Mouse (Mus musculus): ENCODE data around the gene Chst8.
A peak's percentile ranks its signal among the peaks of the same experiment; 100 is the strongest.

Gene Chst8

GRCm38 (mm10) chr7:34799950-34800511 lies 12.5 kb downstream of the Chst8 start:
- DNase-seq = no peak

- no peak for DNase-seq
Measured at GRCm38 (mm10) chr7:34799404-34799771, 13.1 kb downstream of the Chst8 start.

DNA sequence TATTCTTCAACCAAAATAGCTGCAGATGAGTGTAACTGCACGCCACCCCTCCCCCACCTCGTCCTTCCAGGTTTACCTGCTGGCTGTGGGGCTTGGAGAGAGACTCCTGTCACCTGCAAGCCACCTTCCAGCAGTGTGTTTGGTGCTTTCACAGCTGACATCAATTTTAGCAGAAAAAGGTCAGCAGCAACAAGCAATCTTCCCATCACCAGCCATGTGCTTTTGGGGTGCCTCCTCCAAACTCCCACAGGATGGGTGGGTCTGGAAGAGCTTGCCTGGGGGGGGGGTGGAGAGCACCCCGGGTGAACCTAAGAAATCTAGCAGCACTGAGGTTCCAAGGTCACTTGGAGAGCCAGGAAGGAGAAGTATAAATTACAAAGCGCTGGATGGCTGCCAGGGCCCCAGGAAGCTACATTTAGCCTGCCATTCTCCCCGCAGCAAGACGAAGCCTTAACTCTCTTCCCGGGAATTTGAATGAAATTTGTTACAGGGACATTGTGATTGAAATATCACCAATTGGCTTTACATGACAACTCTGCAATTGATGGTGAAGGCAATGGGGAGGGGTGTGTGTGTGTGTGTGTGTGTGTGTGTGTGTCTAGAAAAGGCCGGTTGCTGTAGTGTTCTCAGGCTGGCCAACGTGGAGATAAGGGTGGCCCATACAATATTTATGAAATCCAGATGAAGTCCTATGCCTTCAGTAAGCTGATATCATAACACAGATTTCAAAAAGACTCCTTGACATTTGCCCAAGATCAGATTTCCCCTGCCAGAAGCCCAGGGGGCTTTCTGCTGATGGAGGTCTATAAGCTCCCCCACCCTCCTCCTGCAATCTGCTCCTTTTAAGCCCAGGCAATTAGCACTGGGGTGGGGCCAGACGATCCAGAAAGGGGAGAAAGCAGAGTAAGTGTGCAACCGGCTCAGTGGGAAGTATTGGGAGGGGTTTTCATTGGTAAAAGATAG lies 13.8 kb downstream of the Chst8 start:
- DNase-seq = peak; percentile 43 to 52

DNA sequence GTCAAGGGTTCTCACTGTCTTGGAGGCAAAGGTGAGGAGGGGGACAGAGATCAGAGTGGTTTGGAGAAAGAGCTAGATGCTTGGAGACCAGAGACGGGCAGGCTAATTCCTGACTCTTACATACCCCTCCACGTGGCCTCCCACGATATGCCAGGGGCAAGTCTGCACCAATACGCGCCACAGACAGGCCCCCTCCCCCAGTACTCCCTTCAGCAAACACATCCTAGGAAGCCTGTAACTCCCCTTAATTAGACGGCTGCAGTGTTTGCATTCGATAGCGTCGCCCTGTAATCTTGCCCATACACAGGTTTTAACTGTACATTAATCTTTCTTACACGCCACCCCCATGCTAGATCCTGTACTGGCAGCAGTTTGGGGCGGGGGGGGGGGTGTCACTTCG lies 14.5 kb downstream of the Chst8 start:
- DNase-seq = no peak

GRCm38 (mm10) chr7:34790459-34790858 lies 22.1 kb downstream of the Chst8 start:
- no peak for DNase-seq

- DNase-seq = no peak
Measured at GRCm38 (mm10) chr7:34787171-34787570, 25.3 kb downstream of the Chst8 start.

GRCm38 (mm10) chr7:34785052-34785451 lies 27.5 kb downstream of the Chst8 start:
- no peak for DNase-seq

GRCm38 (mm10) chr7:34784469-34784868 lies 28.0 kb downstream of the Chst8 start:
- DNase-seq = no peak

GRCm38 (mm10) chr7:34781988-34782387 lies 30.5 kb downstream of the Chst8 start:
- DNase-seq = no peak

DNA sequence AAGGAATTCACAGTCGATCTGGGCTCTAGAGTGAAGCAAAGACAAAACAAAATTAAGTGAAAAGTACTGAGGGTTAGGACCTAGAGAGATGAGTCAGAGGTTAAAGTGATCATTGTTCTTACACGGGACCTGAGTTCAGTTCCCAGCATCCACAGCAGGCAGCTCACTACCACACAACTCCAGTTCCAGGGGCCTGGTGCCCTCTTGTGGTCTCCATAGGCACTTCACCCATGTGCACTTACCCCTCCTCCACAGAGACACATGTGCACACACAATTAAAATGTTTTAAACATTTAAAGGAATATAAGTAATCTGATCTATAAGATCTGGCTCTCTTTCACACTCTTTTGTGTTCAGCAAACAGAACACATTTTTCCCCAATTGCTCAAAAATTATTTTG lies 31.3 kb downstream of the Chst8 start:
- no peak for DNase-seq

- DNase-seq = no peak
Measured at GRCm38 (mm10) chr7:34778426-34778825, 34.1 kb downstream of the Chst8 start.

GRCm38 (mm10) chr7:34775659-34776058 lies 36.9 kb downstream of the Chst8 start:
- no peak for DNase-seq

DNA sequence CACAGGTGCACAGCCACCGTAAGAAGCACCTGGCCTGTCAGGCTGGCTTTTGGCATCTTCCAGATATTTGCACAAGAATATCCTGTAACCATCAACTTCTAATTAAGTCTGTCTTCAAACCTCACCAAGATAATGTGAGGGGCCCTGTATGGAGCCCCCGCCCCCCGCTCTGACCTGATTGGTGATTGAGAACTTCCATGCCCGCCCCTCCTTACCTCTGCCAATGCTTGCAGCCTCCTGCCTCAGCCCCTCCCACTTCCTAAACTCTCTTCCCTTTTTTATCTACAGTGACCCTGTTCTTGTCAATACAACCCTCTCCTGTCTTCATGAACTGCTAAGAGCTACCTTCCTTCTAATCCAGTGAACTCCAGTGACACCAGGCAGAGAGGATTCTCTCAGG lies 37.6 kb downstream of the Chst8 start:
- DNase-seq = no peak

DNA sequence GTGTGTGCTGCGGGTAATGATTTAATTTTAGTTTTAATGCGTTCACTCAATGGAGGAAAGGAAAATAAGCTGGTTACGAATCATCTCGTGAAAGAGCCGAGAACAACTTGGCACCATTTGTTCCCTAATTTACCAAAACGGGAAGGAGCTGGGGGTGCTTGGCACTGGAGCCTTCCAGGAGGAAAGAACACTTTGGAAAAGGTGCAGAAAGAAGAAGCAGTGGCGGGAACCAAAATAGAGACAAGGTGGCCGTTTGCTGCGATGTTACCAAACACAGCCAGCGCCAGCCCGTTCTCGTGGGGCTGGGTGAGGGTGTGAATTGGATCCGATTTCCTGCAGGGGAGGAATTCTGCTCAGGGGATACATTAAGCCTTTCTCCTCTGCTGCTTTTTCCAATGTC lies 38.5 kb downstream of the Chst8 start:
- DNase-seq = peak; percentile 20 to 24

DNA sequence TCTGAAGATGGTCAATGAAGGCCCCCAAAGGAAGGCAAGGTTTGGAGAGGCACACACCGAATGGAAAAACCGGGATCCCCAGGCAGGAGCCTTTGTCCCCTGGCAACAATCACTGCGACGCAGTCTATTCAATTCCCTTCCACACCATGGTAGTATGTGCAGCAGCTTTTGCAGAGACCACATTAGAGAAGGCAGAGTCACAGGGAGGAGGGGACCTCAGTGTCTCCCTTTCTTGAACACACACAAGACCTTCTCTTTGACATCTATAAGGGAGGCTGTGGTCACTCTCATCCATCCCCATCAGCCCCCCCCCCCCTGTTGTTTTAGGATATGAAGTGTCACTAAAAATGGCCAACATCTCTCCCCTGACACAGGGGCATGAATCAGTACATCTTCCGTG lies 39.2 kb downstream of the Chst8 start:
- DNase-seq = no peak

- DNase-seq = peak; percentile 65 to 67
Measured at GRCm38 (mm10) chr7:34769531-34769930, 43.0 kb downstream of the Chst8 start.

DNA sequence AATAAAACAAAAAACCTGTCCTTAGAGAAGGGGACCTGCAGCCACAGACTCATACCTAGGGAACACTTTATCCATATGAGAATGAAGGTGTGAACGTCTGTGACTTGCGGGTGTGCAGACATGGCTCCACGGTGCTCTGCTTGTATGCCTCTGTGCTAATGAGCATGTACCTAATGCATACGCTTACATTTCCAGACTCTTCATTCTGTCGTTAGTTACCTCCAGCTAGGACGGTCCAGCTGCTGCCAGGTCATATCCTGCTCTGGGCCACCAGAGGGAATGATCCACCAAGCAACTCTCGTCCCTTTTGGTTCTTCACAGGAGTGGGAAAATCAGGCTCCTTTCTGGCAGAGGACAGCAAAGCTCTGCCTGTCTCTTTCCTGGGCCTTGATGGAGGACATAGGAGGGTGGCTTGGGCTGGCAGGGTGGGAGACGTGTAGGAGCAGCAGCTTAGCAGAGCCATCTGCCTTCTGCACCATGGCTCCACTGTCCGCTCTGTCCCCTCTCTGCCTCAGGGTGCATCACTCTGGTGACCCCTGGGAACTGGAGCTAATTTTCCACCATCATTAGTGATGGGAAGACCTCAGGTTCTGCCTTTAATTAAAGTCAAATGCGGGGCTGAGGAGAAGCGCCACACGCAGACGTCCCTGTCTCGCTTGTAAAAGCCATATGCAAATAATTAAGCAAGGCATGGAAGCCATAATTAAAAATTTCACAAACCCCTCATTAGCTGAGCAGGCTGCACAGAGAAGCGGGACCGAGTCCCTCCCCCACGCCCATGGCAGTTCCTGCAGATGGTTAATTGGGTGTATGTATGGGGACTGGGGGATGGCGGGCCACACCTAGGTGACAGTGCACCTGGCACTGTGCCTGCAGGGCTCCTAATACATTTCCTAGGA lies 48.0 kb downstream of the Chst8 start:
- DNase-seq = no peak

DNA sequence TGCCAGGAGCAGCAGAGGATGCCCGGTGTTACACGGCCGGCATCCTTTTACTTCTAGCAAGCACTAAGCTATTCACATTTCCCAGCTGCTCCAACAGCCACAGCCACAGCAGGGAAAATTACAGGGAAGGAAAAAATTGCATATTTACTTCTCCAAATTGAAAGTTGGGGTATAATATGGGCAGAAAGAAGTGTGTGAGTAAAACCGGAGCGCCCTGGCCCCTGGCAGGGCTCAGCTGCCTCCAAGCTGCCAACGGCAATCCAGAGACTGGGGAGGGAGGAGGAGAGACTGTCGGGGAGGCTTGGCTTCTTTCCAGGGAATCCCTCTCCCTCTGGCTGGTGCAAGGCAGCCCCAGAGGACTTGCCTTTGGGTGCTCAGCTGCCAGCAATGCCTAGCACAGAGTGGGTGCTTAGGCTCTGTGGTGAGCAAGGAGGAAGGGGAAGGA lies 53.1 kb downstream of the Chst8 start:
- peak; percentile 36 to 49 for DNase-seq

DNA sequence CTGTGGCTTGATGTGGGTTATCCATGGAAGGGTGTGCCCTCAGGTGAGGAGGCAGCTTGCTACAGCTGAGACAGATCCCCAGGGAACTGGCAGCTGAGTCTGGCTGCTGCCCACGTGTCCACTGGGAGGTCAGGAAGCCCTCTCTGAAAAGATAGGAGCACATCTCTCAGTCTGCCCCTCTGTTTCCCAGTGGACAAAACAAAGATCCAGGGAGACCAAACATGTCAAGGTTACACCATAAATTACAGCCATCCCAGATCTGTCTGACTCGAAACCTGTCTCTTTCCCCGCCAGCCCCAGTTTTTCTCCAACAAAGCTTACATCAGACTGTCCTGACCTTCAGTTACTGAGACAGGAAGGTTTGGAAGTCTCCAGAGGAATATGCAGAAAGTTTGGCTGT lies 53.8 kb downstream of the Chst8 start:
- DNase-seq = no peak

DNA sequence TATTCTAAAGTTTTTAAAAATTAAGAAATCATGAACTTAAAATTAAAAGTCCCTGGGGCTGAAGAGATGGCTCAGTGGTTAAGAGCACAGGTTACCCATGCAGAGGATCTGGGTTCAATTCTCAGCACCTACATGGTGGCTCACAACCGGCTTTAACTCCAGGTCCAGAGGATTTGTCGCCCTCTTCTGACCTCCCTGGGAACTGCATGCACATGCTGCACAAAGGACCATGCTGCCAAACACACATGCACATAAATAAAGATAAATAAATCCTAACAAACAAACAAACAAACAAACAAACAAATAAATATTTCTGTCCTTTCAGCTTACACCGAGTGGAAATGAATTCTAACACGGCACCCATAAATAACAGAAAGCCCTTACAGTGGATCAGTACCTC lies 55.0 kb downstream of the Chst8 start:
- DNase-seq = no peak

GRCm38 (mm10) chr7:34753140-34753886 lies 59.2 kb downstream of the Chst8 start:
- DNase-seq = peak in 1 of 2 experiments; percentile 26

GRCm38 (mm10) chr7:34752151-34752762 lies 60.3 kb downstream of the Chst8 start:
- no peak for DNase-seq
